Mouse (Mus musculus): ENCODE results near the gene Prkrip1.
A peak's percentile ranks its signal among the peaks of the same experiment; 100 is the strongest.

The Prkrip1 gene

GRCm38 (mm10) chr5:136198474-136199391 is at the start of gene Prkrip1:
Gene Prkrip1, minus strand, starts transcription at chr5:136198963.
- peak; percentile 96 for DNase-seq (ENCODE audit: extremely low spot score)

- DNase-seq (ENCODE audit: extremely low spot score) = no peak
These were observed 49.7 kb upstream of the Prkrip1 start for GRCm38 (mm10) chr5:136248441-136248840.

- DNase-seq (ENCODE audit: extremely low spot score) = no peak
These were observed 47.7 kb upstream of the Prkrip1 start, which contains the start of gene Sh2b2 for GRCm38 (mm10) chr5:136246452-136246838. Gene Sh2b2, minus strand, starts transcription at chr5:136246556.

GRCm38 (mm10) chr5:136245541-136246451 is 47.0 kb upstream of the Prkrip1 start:
- peak; percentile 40 for DNase-seq (ENCODE audit: extremely low spot score)

- DNase-seq (ENCODE audit: extremely low spot score) = peak; percentile 91
These were observed 46.2 kb upstream of the Prkrip1 start for GRCm38 (mm10) chr5:136244762-136245540.

GRCm38 (mm10) chr5:136243851-136244761 is 45.3 kb upstream of the Prkrip1 start:
- DNase-seq (ENCODE audit: extremely low spot score) = peak; percentile 77

GRCm38 (mm10) chr5:136241161-136241560 is 42.4 kb upstream of the Prkrip1 start:
- no peak for DNase-seq (ENCODE audit: extremely low spot score)

GRCm38 (mm10) chr5:136240381-136240780 is 41.6 kb upstream of the Prkrip1 start:
- no peak for DNase-seq (ENCODE audit: extremely low spot score)

- DNase-seq (ENCODE audit: extremely low spot score) = no peak
These were observed 38.8 kb upstream of the Prkrip1 start for GRCm38 (mm10) chr5:136237607-136238006.

GRCm38 (mm10) chr5:136236611-136237010 is 37.8 kb upstream of the Prkrip1 start:
- no peak for DNase-seq (ENCODE audit: extremely low spot score)

GRCm38 (mm10) chr5:136230348-136231035 is 31.7 kb upstream of the Prkrip1 start:
- no peak for DNase-seq (ENCODE audit: extremely low spot score)

GRCm38 (mm10) chr5:136226246-136226876 is 27.6 kb upstream of the Prkrip1 start:
- no peak for DNase-seq (ENCODE audit: extremely low spot score)

GRCm38 (mm10) chr5:136218585-136218984 is 19.8 kb upstream of the Prkrip1 start:
- DNase-seq (ENCODE audit: extremely low spot score) = no peak

GRCm38 (mm10) chr5:136217932-136218381 is 19.2 kb upstream of the Prkrip1 start:
- DNase-seq (ENCODE audit: extremely low spot score) = no peak

- no peak for DNase-seq (ENCODE audit: extremely low spot score)
These were observed 18.4 kb upstream of the Prkrip1 start for GRCm38 (mm10) chr5:136217004-136217665.

- DNase-seq (ENCODE audit: extremely low spot score) = no peak
These were observed 17.2 kb upstream of the Prkrip1 start for GRCm38 (mm10) chr5:136215958-136216357.

GRCm38 (mm10) chr5:136215211-136215610 is 16.4 kb upstream of the Prkrip1 start:
- DNase-seq (ENCODE audit: extremely low spot score) = no peak

- no peak for DNase-seq (ENCODE audit: extremely low spot score)
These were observed 15.0 kb upstream of the Prkrip1 start for GRCm38 (mm10) chr5:136213716-136214115.

GRCm38 (mm10) chr5:136212716-136213115 is 14.0 kb upstream of the Prkrip1 start:
- no peak for DNase-seq (ENCODE audit: extremely low spot score)
